Mouse (Mus musculus) spleen, postnatal 36 days (tissue): ENCODE measurements around the gene Tmco5b.

Source experiments
- DNase-seq, 2 experiments: peaks; one replicate each; pipeline ENCODE4 v3.0.0; 2022; ENCODE audit warnings: low spot score in 2 of 2, mixed read lengths in 1 of 2

The Tmco5b gene

DNA sequence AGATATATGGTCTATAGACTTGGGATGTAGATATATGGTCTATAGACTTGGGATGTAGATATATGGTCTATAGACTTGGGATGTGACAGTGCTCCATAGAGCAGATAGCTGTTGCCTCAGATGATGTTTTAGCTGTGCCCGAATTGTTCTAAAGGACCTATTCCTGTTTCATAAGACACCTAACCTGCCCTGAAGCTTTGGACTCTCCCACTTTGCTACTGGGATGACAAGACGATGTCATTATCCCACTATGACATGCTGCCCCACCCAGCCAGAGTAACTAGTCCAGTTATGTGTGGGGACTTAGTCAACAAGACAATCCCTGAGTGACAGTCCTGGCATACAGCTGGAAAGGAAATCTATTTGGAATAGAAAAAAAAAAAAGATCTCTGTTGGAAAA is at the start of gene Tmco5b:
TSS of gene Tmco5b (plus strand) at position 301 of the 400 bp plus-strand sequence.
- DNase-seq: no peak

DNA sequence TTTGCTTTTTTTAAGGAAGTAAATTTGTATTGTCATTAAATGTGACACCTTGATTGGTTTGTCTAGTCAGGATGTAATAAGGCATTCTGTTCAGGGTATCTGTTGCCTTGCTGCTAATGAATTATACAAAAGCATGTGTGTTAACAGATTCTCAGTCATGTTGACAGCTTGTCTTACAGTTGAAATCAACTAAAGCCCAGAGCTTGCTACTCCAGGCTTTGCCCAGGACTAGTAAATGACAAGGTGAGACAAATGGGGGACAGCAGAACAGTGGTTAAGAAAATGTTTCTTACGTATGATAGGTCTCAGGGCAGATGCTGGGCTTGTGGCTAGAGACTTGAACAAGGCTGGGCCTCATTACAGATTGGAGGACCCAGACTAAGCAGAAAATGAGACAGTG is 48.5 kb upstream of the Tmco5b start:
- DNase-seq: no peak

DNA sequence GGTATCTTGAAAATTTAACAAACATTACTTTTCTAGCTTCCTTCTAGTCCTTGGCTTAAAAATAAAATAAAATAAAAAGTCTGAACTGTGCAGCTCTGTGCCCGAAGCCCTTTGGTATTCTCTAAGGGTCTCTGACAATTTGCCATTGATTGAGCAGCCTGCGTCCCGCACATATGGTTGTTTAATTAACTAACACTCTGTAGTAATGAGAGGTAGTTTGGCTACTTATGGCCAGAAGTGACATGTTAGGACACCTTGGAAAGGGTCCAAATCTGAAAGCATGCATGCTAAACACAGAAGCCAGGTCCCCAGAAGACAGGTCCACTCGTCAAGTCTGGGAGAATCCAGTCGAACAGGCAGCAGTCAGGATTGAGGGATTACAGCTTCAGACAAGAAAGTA is 46.7 kb upstream of the Tmco5b start:
- no peak for DNase-seq

DNA sequence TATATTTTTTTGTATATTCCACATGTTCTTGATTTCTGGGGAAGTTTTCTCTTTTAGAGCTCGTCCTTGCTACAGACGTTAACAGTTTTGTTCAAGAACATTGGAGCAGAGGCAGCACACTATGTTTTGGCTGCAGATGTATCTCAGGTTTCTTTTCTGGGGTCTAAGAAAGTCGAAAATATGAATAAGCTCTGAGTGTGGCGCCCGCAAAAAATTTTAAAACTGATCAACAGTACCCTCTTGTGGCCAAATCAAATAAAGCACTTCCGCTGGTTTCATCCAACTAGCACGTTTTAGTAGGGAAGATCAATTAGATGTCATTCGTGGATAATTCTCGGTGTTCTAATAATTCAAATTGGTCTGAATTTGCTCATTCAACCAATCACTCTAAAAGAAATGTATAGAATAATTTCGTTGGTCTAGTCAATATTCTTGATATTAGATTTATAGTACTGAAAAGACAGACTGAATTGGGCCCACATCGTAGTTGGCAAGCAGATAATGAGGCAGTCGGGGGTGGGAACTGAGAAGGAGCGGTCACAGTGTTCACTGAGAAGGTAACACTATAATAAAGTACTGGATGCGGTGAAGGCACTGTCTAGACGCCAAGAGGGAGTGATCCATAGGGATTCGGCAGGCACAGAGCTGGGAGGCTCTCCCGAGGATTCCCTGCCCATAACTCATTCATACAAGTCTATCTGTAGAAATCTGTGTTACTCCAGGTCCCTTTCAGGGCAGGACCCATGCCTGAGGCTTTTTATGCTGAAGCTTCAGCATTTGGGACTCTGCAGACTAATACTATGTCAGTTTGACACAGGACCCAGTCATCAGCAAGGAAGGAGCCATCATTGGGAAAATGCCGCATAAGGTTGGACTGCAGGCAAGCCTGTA is 17.1 kb downstream of the Tmco5b start:
- no peak for DNase-seq

DNA sequence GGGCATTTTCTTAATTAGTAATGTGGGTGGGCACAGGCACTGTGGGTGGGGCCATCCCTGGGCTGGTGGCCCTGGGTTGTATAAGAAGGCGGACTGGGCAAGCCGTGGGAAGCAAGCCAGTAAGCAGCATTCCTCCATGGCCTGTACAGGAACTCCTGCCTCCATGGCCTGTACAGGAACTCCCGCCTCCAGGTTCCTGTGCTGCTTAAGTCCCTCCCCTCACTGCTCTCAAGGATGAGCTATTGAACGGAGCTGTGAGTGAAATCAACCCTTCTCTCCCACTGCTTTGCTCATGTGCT is 17.7 kb downstream of the Tmco5b start:
- no peak for DNase-seq

DNA sequence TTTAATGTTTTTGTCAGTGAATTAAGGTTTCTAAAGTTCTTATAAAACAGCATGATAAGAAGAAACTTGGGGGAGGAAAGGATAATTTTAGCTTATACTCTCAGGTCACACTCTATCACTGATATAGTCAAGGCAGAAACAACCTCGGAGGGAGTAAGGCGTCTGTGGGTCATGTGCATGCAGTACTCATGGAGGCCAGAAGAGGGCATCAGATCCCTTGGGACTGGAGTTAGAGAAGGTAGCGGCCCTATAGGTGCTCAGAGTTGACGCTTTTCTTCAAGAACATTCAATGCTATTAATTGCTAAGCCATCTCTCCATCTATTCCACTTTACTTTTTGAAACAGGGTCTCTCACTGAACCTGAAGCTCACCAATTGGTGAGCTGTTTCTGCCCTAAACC is 19.8 kb downstream of the Tmco5b start:
- peak in 1 of 2 experiments; percentile 13 for DNase-seq

DNA sequence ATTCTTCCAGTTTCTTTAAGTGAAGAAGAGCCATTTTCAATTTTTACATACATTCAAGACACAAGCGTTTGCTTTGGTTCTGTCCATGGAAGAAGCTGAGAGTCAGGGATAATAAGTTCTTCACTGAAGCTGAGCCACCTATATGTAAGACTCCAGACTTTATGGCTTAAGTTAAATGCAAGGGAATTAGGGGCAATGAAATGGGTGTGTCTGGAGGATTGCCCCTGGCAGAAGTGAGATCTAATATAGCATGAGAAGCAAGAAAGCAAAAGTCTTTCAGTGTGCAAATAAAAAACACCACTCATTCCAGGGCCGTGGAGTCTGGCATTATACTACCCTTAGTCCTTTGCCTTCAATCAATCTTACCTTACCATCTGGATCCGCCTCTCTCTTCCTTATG is 25.7 kb downstream of the Tmco5b start:
- no peak for DNase-seq

DNA sequence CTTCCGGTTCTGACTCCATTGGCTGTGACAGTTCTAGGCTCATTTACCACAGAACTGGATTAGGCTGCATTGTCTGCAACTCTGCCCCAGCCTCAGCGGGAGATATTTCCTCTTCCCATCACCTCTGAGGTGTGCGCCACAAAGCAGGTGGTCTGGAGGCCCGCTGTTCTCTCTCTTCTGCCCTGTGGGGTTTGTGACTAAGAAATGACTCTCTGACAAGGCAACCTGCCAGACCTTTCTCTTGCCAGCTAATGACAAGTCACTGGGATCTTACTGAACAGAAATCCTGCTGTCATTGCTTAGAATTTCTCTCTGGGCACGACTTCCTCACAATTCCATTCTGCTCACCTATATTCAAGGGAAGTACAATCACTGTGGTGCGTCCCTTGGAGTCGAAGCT is 37.5 kb downstream of the Tmco5b start:
- DNase-seq: no peak

DNA sequence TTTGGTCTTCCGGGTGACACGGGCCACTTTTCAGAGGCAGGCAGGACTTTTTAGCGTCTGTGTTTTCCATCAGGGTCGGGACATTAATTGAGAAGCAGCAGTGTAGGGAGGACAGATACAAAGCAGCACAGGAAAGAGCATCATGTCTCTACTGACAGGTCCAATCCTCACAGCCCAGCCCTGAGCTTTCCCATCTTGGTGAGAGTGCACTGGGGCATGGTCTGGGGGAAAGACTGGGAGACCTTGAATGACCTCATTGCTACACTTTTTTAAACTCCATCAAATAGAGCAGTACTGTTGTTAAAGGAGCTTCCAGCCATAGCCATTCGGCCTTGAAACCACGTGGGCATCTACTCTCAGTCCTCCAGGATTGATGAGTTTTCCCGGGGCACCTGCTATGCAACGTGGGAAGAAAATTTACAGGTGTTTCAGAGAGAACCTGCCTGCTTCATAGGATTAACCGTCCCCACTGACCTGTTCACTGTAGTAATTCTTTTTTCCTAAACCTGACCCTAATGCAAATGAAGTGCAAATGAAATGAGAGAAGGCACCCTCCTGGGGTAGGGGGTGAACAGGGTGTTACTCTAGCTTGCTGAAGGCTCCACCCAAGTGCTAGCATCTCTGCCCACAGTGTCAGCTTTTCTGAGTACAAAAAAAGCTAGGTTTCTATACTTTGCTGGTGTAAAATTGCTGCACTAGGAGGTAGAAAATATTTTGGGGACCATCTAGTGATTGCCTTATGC is 48.4 kb downstream of the Tmco5b start:
- no peak for DNase-seq

DNA sequence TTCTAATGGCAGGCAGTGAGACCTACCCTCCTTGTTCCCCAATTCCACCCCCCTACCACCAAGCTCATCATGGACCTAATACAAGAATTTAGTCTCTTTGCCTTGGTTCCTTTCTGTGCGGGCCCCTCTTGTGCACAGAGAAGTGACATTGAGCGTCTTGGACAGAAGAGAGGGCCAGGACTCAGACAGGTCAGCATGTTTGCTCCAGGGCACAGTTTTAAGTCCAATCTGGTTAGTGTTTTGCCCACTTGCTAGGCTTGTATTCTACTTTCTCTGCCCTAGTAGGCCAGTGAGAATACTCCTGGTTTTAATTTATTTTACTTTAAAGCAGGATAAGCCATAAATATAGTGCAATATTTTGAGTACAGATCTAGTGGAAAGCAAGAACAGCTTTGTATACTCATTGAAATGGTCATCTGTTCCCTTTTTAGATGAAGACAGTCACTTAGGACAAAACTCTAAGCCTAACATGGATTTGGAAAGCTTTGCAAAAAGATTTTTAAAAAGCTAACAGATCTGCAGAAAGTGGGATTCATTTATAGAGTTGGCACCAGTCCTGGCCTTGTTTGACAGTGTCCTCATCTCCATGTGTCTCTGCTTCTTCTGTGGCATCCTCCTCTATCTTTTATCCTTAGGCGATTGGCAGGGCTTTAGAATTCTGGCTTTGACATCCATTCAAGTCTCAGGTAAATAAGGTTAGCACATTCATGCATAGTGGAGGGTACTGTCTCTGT is 50.2 kb downstream of the Tmco5b start:
- no peak for DNase-seq

DNA sequence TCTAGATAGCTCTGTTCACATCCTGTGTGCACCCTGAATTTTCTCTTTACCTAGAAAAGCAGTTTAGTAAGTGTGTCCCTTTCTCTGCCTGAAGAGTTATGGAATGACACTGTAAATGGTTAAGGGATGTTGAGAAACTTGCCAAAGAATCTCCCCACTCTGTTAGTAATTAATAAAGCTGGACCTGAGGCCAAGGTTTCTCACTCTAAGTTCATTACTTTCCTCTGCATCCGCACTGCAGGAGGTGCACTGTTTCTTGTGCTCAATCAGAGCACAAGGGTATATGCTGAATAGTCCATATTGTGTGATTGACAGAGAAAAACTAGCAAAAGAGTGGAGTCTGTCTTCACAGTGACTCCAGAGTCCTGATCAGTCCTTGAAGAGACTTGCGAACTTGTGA is 59.0 kb downstream of the Tmco5b start:
- DNase-seq: no peak
